Mouse (Mus musculus) liver, embryonic 14.5 days (tissue): Measurements from ENCODE around the gene Rgs9.

Source experiments
- CTCF ChIP-seq: IDR thresholded peaks from 2 replicates; pipeline ENCODE4 v1.5.1; 2016; ENCODE audit warnings: antibody characterized with exemption, low read depth, control low read depth
- EP300 ChIP-seq: IDR thresholded peaks from 2 replicates; pipeline ENCODE4 v1.6.1; 2016; ENCODE audit warnings: antibody characterized with exemption, low read depth

- TF ChIP-seq CTCF = no peak
- no peak for TF ChIP-seq EP300
Measured at GRCm38 (mm10) chr11:109270366-109270765, 27.6 kb downstream of the Rgs9 start.
